19 mouse cellular contexts compared by ENCODE assay signal in genomic region chr14:57107091-57107490, GRCm38 (mm10). TPM values are rescaled to one million over a fixed set of nuclear protein-coding genes. Genes with fewer than 3 reads are reported as not detected.
"Had no signal": no experiment of that assay in that cellular context is flagged by ENCODE, and none has a peak within 500 bp of the region (broad histone marks: within the 10 kb centered on the region; RNA-seq: fewer than 3 reads in every experiment).

No protein-coding gene starts in this region.

- DNase-seq: liver; lung, postnatal 14 days; retina, postnatal 1 day; right cerebral cortex, postnatal 4 days; spleen, adult 18-20 months; thymus, adult 18-20 months; thymus, postnatal 25 days had no signal

- H3K9me3 ChIP-seq: limb, embryonic 12.5 days; lung, embryonic 15.5 days; megakaryocyte, embryonic 14.5 days; midbrain, embryonic 15.5 days; neural tube, embryonic 13.5 days had no signal

- H3K27ac ChIP-seq: layer of hippocampus, adult 2 months; limb, embryonic 12.5 days; lung, embryonic 15.5 days; macrophage; midbrain, embryonic 15.5 days; neural tube, embryonic 13.5 days had no signal

- H3K9ac ChIP-seq: limb, embryonic 12.5 days; lung, embryonic 15.5 days; midbrain, embryonic 15.5 days; neural tube, embryonic 13.5 days had no signal

- H3K4me2 ChIP-seq: limb, embryonic 12.5 days; lung, embryonic 15.5 days; midbrain, embryonic 11.5 days; midbrain, embryonic 15.5 days; neural tube, embryonic 13.5 days had no signal

- H3K36me3 ChIP-seq: limb, embryonic 12.5 days; lung, embryonic 15.5 days; midbrain, embryonic 15.5 days; neural tube, embryonic 13.5 days had no signal

- H3K4me3 ChIP-seq: layer of hippocampus, adult 2 months; limb, embryonic 12.5 days; lung, embryonic 15.5 days; megakaryocyte, embryonic 14.5 days; midbrain, embryonic 15.5 days; neural tube, embryonic 13.5 days had no signal

- ATAC-seq: midbrain, embryonic 15.5 days had no signal

RNA-seq across cellular contexts. Expression of gene Gjb2, which starts 2.6 kb away (rescaled TPM):
- polyA plus RNA-seq: macrophage had no signal

RNA-seq across cellular contexts. Expression of gene Gm4491, which starts 8.6 kb away (rescaled TPM):
- total RNA-seq: monocyte, adult 5-6 weeks had no signal
- polyA plus RNA-seq: limb, embryonic 12.5 days; liver, embryonic 16.5 days; lung, embryonic 15.5 days; macrophage; midbrain, embryonic 11.5 days; midbrain, embryonic 15.5 days; neural tube, embryonic 13.5 days; stomach, embryonic 14.5 days had no signal

RNA-seq across cellular contexts. Expression of gene Gjb6, which starts 26.3 kb away (rescaled TPM):
- total RNA-seq: monocyte, adult 5-6 weeks had no signal
- polyA plus RNA-seq: liver, embryonic 16.5 days; macrophage had no signal

RNA-seq across cellular contexts. Expression of gene Gja3, which starts 49.2 kb away (rescaled TPM):
- total RNA-seq: monocyte, adult 5-6 weeks had no signal
- polyA plus RNA-seq: macrophage; urinary bladder, adult 2 months had no signal
